Mouse (Mus musculus): ENCODE results near the gene Acod1. TPM values are rescaled to one million over a fixed set of nuclear protein-coding genes. Genes with fewer than 3 reads are reported as not detected.

The Acod1 gene
- polyA plus RNA-seq, 1 experiment: 0.86 TPM

DNA sequence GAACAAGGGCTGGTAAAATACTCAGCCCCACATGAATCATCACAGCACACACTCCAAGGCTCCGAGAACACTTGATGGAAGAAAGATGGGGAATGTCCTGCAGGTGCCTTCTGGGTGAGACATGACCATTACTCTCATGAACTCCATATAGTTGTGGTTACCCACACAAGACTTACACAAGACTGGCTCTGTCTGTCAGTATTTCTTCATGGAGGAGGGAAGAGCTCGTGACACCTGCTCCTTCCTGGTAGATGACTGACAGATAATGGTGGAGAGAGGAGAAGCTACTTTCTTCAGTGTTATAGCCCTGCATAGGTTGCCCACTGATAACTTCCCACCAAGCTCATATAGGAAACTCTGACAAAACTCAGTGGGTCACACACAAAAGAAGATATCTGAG, 17.6 kb upstream of the Acod1 start:
- no peak for TF ChIP-seq POLR2A (IDR thresholded peaks at IDR 0.05; ENCODE audit: control insufficient read depth, extremely low read depth, insufficient read depth, low read length, poor library complexity)
- TF ChIP-seq CTCF (IDR thresholded peaks at IDR 0.05; ENCODE audit: borderline replicate concordance, control insufficient read depth, extremely low read depth, insufficient read depth, low read length, poor library complexity): no peak
- peaks cover 4% of the 10 kb centered on the region for H3K4me1 ChIP-seq (replicated peaks; ENCODE audit: control insufficient read depth, insufficient read depth, low read length)
- H3K36me3 ChIP-seq (ENCODE audit: control insufficient read depth, insufficient read depth, low read length): no peaks in the 10 kb centered on the region
- H3K27me3 ChIP-seq (ENCODE audit: control insufficient read depth, insufficient read depth, low read length): no peaks in the 10 kb centered on the region
- 60% methylated on average over 2 of the region's 2 CpGs for WGBS
- no peak overlapping the region for H3K4me3 ChIP-seq (ENCODE audit: control insufficient read depth, insufficient read depth, low read length)
- DNase-seq: no peak
- H3K27ac ChIP-seq (ENCODE audit: control insufficient read depth, insufficient read depth, low read length): no peak overlapping the region

- Histone ChIP-seq H3K4me3 (ENCODE audit: control insufficient read depth, insufficient read depth, low read length) (no peak overlapping the region), H3K27ac (ENCODE audit: control insufficient read depth, insufficient read depth, low read length) (no peak overlapping the region), H3K27me3 (ENCODE audit: control insufficient read depth, insufficient read depth, low read length) (no peaks in the 10 kb centered on the region), H3K4me1 (replicated peaks; ENCODE audit: control insufficient read depth, insufficient read depth, low read length) (peaks cover 4% of the 10 kb centered on the region), H3K36me3 (ENCODE audit: control insufficient read depth, insufficient read depth, low read length) (no peaks in the 10 kb centered on the region)
- 20% methylated on average over 10 of the region's 10 CpGs for WGBS
- no peak for TF ChIP-seq CTCF (IDR thresholded peaks at IDR 0.05; ENCODE audit: borderline replicate concordance, control insufficient read depth, extremely low read depth, insufficient read depth, low read length, poor library complexity)
- TF ChIP-seq POLR2A (IDR thresholded peaks at IDR 0.05; ENCODE audit: control insufficient read depth, extremely low read depth, insufficient read depth, low read length, poor library complexity): no peak
- peak; percentile 25 for DNase-seq
Observed at GRCm38 (mm10) chr14:103033271-103033823, 13.4 kb upstream of the Acod1 start.

GRCm38 (mm10) chr14:103034076-103034475, 12.7 kb upstream of the Acod1 start:
- DNase-seq: no peak
- Histone ChIP-seq H3K4me3 (ENCODE audit: control insufficient read depth, insufficient read depth, low read length) (no peak overlapping the region), H3K27me3 (ENCODE audit: control insufficient read depth, insufficient read depth, low read length) (no peaks in the 10 kb centered on the region), H3K27ac (ENCODE audit: control insufficient read depth, insufficient read depth, low read length) (no peak overlapping the region), H3K4me1 (replicated peaks; ENCODE audit: control insufficient read depth, insufficient read depth, low read length) (peaks cover 4% of the 10 kb centered on the region), H3K36me3 (ENCODE audit: control insufficient read depth, insufficient read depth, low read length) (no peaks in the 10 kb centered on the region)
- no peak for TF ChIP-seq CTCF (IDR thresholded peaks at IDR 0.05; ENCODE audit: borderline replicate concordance, control insufficient read depth, extremely low read depth, insufficient read depth, low read length, poor library complexity)
- no peak for TF ChIP-seq POLR2A (IDR thresholded peaks at IDR 0.05; ENCODE audit: control insufficient read depth, extremely low read depth, insufficient read depth, low read length, poor library complexity)
- WGBS: 85% methylated on average over 9 of the region's 9 CpGs

GRCm38 (mm10) chr14:103037016-103037415, 9.8 kb upstream of the Acod1 start:
- Histone ChIP-seq H3K4me1 (replicated peaks; ENCODE audit: control insufficient read depth, insufficient read depth, low read length) (peaks cover 4% of the 10 kb centered on the region), H3K27ac (ENCODE audit: control insufficient read depth, insufficient read depth, low read length) (no peak overlapping the region), H3K4me3 (ENCODE audit: control insufficient read depth, insufficient read depth, low read length) (no peak overlapping the region), H3K36me3 (ENCODE audit: control insufficient read depth, insufficient read depth, low read length) (no peaks in the 10 kb centered on the region), H3K27me3 (ENCODE audit: control insufficient read depth, insufficient read depth, low read length) (no peaks in the 10 kb centered on the region)
- DNase-seq: no peak
- WGBS: 33% methylated on average over 3 of the region's 3 CpGs
- no peak for TF ChIP-seq CTCF (IDR thresholded peaks at IDR 0.05; ENCODE audit: borderline replicate concordance, control insufficient read depth, extremely low read depth, insufficient read depth, low read length, poor library complexity)
- TF ChIP-seq POLR2A (IDR thresholded peaks at IDR 0.05; ENCODE audit: control insufficient read depth, extremely low read depth, insufficient read depth, low read length, poor library complexity): no peak

GRCm38 (mm10) chr14:103048292-103049086, 1.7 kb downstream of the Acod1 start:
- DNase-seq: no peak
- H3K36me3 ChIP-seq (ENCODE audit: control insufficient read depth, insufficient read depth, low read length): no peaks in the 10 kb centered on the region
- no peak overlapping the region for H3K27ac ChIP-seq (ENCODE audit: control insufficient read depth, insufficient read depth, low read length)
- H3K4me3 ChIP-seq (ENCODE audit: control insufficient read depth, insufficient read depth, low read length): no peak overlapping the region
- no peaks in the 10 kb centered on the region for H3K27me3 ChIP-seq (ENCODE audit: control insufficient read depth, insufficient read depth, low read length)
- peaks cover 8% of the 10 kb centered on the region; the same call in 1 of the 2 replicates for H3K4me1 ChIP-seq (replicated peaks; ENCODE audit: control insufficient read depth, insufficient read depth, low read length)
- no peak for TF ChIP-seq POLR2A (IDR thresholded peaks at IDR 0.05; ENCODE audit: control insufficient read depth, extremely low read depth, insufficient read depth, low read length, poor library complexity)
- TF ChIP-seq CTCF (IDR thresholded peaks at IDR 0.05; ENCODE audit: borderline replicate concordance, control insufficient read depth, extremely low read depth, insufficient read depth, low read length, poor library complexity): no peak
- 22% methylated on average over 11 of the region's 11 CpGs for WGBS

GRCm38 (mm10) chr14:103051159-103051769, 4.5 kb downstream of the Acod1 start:
- WGBS: 24% methylated on average over 8 of the region's 8 CpGs
- H3K4me1 ChIP-seq (replicated peaks; ENCODE audit: control insufficient read depth, insufficient read depth, low read length): peaks cover 8% of the 10 kb centered on the region; the same call in 1 of the 2 replicates
- no peaks in the 10 kb centered on the region for H3K36me3 ChIP-seq (ENCODE audit: control insufficient read depth, insufficient read depth, low read length)
- TF ChIP-seq POLR2A (IDR thresholded peaks at IDR 0.05; ENCODE audit: control insufficient read depth, extremely low read depth, insufficient read depth, low read length, poor library complexity) (no peak), CTCF (IDR thresholded peaks at IDR 0.05; ENCODE audit: borderline replicate concordance, control insufficient read depth, extremely low read depth, insufficient read depth, low read length, poor library complexity) (peak; percentile 98)
- no peak overlapping the region for H3K27ac ChIP-seq (ENCODE audit: control insufficient read depth, insufficient read depth, low read length)
- peak; percentile 86 for DNase-seq
- no peak overlapping the region for H3K4me3 ChIP-seq (ENCODE audit: control insufficient read depth, insufficient read depth, low read length)
- H3K27me3 ChIP-seq (ENCODE audit: control insufficient read depth, insufficient read depth, low read length): no peaks in the 10 kb centered on the region
